Mouse (Mus musculus) left cerebral cortex, adult 9 months (tissue): Measurements from ENCODE around the gene Upk3bl.
"Not testable (repeated sequence)": the region's sequence is repeated elsewhere in the genome, so short reads cannot be mapped to it uniquely, and the experiment has no call there.

Experiments used
- DNase-seq, 2 experiments: peaks; one replicate each; pipeline ENCODE4 v3.0.0; 2022; ENCODE audit warnings: low spot score in 2 of 2

Upk3bl gene

DNA sequence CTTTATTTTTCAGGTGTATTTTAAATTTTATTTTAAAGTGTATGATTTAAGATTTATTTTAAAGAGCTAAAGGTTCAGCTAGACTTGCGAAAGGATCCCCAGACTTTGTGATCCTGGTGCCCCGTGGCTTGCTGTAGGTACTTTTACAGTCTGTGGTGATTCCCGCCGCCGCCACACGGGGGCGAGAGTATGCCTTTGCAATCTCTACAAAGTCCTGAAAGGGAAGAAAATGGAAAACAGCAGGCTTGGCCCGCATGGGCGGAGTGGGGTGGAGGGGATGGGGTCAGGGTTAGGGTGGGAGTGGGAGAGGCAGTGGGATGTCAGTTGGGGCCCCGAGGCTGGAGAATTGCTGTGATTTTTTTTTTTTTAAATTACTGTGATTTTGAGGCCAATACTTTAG, 8.3 kb upstream of the Upk3bl start:
- peak in 1 of 2 experiments; percentile 84 for DNase-seq

DNA sequence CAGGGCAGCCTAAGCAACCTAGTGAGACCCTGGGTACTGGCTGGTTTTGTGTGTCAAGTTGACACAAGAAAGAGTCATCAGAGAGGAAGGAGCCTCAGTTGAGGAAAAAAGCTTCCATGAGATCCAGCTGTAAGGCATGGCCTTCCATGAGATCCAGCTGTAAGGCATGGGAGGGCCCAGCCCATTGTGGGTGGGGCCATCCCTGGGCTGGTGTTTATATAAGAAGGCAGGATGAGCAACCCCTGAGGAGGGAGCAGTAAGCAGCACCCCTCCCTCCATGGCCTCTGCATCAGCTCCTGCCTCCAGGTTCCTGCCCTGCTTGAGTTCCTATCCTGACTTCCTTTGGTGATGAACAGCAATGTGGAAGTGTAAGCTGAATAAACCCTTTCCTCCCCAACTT, 5.8 kb upstream of the Upk3bl start:
- DNase-seq: not testable (repeated sequence)

DNA sequence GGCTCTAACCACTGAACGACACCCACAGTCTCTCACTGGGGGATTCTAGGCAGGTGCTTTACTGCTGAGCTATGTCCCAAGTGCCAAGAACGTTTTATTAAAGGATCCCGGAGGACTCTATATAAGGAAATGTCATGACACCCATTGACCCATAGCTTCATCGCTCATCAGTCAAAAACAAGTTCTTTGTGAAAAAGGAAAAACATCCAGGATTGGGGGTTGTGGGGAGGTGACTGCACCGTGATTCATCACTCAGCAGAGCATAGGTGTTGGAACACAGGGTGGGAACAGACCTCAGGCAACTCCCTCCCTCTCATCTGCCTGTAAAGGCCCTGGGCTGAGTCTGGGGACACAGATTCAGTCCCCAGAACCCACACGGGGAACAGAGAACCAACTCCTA, 4.4 kb upstream of the Upk3bl start:
- no peak for DNase-seq

DNA sequence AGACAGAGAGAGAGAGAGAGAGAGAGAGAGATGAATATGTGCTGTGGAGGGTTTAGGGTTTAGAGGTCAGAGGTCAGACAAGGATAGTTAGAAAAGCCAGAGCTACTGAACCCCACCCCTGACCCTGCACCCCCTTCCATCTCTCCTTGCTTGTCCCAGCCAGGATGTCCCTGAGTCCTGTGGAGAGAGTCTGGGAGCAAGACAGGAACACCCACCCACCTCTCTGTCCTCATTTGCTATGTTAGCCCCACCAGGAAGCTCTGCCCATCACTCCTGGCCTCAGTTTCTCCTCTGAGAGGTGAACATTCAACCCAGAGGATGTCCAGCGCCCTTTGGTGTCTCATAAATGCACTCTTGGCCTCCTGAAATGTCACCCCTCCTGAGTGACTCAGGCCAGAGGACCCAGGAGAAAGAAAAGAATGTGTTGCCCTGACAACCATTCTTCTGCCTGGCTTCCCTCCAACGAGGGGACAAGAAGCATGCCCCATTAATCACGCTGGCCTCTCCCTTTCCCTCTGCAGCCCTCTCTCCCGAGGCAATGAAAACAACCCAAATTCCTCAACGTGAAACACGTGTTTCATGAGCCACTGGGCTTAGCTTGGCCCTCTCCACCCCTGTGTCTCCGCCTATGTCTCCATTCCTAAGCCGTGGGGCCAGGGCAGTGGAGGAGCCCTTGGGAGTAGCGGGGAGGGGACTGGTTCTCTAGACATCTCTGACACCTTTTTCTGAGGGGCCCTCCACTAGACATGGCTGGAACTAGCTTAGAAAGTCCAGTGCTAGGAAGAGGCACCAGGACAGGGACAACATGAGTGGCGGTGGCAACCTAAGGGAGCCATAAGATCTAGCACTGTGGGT, 2.8 kb upstream of the Upk3bl start:
- DNase-seq: peak in 1 of 2 experiments; percentile 12

DNA sequence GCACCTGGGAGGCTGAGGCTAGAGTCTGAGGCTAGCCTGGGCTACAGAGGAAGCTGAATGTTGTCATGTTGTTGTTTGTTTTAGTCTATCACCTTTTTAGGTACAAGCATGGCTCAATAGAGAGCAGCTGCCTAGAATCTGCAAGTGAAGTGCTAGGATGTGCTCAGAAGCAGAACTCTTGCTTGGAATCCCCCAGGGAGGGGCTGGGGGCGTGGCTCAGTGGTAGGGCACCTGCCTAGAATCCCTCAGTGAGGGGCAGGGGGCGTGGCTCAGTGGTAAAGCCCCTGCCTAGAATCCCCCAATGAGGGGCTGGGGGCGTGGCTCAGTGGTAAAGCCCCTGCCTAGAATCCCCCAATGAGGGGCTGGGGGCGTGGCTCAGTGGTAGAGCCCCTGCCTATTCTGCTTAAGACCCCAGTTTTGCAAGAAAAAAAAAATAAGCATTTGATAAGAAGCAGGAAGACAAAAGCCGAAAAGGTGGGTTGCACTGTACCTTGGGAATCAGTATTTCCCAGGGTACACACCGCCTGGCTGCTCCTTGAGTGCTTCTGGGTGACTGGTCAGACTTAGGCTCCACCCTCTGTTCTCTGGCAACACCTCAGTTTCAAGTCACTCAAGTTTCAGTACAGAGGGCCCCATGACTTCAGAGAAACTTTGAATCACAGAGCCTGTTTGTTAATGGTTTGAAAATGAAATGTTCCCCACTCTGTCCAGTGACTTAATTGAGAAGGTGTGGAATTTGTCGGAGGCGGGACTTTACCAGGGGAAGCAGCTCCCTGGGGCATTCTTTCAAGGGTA, 1.2 kb upstream of the Upk3bl start:
- no peak for DNase-seq

DNA sequence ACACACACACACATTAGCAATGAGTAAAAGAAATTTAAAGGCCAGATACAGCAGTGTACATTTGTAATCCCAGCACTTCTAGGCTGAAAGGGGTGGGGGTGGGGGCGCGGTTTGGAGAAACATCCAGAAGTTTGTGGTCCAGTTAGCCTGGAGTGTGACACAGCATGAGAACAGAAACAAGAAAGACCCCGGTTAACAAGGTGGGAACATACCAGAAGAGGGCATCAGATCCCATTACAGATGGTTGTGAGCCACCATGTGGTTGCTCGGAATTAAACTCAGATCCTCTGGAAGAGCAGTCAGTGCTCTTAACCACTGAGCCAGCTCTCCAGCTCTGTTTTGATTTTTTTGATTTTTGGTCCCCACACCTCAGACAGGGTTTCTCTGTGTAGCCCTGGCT, 1.8 kb downstream of the Upk3bl start:
- DNase-seq: no peak

DNA sequence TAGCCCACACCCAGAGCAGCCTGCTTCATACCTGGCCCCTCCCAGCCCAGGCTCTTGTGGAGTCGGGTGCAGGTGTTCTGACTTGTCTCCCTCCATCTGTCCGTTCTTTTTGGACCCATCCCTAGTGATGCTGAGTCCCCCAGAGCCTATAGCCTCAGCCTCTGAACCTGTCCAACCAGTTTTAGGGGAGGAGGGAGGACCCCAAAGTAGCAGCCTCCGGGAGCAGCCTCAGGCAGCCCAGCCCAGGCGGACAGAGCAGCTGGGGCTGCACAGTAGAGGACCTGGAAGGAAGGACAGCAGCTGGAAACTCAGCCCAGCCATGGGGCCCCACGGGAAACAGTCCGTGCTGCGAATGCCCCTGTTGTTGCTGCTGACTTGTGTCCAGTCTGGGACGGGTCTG, 2.8 kb downstream of the Upk3bl start:
- no peak for DNase-seq

DNA sequence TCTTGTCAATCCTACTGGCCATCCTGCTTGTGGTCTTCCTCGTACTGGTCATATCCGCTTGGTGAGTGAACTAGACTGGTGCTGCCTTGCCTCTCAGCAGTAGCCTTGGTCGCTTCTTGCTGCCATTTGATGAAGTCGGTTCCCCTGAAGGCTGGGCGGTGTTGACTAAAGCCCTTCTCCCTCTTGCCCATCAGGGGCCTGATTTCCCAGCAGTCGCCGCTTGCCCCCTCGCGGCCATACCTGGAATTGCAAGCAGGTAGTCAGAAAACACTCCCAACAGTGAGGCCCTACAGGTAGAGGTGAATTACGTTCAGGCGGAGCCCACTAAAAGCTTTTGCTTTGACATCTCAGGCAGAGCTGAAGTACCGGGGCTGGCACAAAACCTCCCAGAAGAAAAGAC, 7.3 kb downstream of the Upk3bl start:
- peak in 1 of 2 experiments; percentile 69 for DNase-seq

DNA sequence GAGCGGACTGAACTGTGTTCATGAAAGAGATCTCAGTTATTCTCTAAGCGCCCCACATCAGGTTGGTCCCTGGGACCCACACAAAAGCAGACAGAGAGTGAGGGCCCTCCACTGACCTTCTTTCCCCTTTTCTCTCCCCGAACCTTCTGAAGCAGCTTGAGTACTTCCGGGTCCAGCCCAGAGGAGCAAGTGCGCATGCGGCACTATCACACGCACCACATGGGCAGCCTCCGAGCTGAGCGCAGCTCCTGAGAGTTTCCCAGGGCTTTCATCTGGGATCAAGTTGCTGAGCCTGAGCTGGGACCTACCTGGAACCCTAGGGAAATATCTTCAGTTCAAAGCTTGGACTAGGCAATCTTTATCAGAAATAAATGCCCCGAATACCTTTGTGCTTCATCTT, 9.6 kb downstream of the Upk3bl start:
- no peak for DNase-seq

DNA sequence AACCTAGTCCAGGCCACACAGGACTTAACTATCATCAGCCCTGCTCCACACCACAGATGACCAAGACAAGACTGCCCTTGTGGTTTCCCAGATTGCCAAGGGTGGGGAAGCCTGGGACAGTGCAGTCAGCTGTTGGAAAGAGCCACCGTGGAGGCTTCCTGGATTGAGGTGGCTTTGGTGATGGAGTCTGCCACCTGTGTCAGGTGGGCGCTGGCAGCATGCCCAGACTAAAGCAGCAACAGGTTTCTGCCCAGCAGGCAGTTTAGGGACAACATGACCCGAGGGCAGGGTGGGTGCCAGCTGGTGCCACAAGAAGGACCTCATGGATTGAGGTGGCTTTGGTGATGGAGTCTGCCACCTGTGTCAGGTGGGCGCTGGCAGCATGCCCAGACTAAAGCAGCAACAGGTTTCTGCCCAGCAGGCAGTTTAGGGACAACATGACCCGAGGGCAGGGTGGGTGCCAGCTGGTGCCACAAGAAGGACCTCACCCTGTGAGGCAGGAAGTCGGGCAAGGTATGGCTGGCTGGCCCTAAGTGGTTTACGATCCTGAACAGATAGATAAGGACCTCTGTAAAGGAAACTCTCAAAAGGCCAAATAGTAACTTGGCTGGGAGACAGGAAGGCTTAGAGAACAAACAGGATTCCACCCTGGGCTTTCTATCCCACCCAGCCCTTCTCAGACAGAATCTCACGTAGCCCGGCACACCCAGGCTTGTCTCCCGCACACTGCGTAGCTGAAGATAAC, 12.3 kb downstream of the Upk3bl start:
- DNase-seq: not testable (repeated sequence)

DNA sequence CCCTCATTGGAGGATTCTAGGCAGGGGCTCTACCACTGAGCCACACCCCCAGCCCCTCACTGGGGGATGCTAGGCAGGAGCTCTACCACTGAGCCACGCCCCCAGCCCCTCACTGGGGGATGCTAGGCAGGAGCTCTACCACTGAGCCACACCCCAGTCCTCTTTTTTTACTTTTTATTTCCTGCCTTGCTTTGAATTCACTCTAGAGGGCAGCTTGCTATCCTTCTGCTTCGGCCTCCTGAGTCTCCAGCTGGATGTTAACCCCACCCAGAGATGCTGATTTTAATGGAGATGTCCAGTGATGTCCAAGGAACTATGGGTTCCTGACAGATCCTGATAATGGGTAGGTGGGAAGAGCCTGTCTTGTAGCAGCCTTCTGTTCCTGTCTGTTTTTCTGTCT, 15.1 kb downstream of the Upk3bl start:
- no peak for DNase-seq

DNA sequence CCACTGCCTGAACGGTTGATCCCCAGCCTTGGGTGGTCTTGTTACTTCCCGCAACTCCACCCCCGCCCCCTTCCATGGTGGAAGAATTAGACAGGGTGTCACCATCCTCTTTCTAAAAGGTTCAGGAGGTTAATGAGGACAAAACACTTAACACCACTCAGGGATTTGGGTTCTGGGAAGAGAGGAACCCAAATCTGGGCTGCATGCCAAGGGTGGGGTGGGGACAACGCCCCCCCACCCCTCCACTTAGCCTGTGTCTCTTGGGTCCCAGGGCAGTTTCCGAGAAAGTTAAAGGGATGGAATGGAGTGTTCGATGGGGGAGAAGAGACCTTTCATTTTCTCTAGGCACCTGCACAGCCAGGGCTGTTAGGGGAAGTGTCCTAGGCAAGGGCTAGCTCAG, 18.8 kb downstream of the Upk3bl start:
- DNase-seq: no peak

DNA sequence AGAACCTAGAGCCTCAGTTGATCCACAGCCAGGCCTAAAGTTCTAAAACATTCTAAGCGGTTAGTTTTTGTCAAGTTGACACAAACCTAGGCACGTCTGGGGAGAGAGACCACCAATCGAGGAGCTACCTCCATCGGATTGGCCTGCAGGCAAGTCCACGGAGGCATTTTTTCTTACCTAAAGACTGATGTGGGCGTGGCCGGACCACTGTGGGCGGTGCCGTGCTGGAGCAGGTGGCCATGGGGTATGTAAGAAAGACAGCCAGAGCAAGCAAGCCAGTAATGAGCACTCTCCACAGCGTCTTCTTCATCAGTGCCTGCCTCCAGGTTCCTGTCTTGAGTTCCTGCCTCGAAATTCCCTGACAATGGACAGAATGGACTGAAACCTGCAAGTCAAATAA, 19.2 kb downstream of the Upk3bl start:
- DNase-seq: no peak

DNA sequence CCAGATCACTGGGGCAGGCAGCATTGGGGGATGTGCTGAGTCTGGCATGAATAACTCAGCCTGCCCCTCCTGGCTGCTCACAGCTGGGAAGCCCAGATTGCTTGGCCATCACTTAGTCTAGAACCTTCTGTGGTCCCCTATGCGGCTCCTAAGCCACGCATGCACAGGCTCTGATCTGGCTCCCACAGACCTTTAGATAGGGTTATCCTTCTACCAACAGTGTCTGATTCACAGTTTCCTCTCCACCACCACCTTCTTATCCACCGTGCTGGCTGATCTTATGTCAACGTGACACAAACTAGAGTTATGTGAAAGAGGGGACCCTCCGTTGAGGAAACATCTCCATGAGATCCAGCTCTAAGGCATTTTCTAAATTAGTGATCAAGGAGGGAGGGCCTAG, 20.8 kb downstream of the Upk3bl start:
- DNase-seq: no peak

DNA sequence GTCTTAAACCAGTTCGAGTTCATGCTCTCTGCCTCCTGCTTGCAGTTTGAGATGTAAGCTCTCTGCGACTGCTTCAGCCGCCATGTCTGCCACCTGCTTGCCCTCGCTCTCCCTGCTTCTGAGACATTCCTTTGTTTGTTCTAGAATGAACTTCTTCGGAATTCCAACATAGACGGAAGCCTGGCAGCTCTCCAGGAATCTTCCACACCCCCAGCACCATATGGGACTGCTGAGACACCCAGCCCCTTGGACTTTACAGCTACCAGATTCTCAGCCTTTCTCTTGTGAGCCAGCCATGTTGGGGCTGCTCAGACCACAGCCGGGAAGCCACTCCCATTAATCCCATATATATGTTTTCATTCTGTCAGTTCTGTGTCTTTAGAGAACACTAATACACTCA, 22.0 kb downstream of the Upk3bl start:
- no peak for DNase-seq

DNA sequence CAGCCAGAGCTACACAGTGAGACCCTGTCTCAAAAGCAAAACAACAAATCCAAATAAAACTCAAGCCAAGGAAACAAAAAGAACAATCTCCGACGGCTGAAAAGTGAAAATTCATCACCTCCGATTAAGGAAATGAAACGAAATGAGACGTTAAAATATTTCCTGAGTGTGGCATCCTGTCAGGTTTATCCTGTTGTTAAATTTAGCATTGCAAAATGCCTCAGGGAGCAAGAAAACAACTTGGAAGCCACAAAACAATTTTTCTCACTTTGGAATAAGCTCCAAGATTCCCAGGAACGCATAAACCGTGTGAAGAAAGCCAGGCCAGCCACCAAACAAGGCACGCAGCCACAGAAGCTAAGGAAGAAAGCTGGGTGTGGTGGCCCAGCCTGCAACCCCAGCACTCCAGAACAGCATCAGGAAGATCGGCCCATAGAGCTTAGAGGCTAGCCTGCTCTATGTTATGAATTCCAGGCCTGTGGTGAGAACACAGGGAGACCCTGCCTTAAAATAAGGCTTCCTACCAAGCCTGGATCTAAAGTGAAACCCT, 22.8 kb downstream of the Upk3bl start:
- no peak for DNase-seq

DNA sequence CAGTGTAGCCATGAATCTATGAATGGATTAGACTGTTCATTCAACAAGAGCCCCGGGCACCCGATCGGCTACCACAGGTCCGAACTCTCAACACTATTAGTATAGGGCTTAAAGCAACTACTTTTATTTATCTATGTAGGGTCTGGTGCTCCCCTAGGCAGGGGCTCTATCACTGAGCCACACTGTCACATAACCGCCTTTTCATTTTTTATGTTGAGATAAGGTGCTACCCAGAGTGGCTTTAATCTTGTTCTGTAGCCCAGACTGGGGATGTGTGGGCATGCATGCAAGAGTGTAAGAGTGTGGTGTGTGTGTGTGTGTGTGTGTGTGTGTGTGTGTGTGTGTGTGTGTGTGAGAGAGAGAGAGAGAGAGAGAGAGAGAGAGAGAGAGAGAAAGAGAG, 23.8 kb downstream of the Upk3bl start:
- DNase-seq: no peak

DNA sequence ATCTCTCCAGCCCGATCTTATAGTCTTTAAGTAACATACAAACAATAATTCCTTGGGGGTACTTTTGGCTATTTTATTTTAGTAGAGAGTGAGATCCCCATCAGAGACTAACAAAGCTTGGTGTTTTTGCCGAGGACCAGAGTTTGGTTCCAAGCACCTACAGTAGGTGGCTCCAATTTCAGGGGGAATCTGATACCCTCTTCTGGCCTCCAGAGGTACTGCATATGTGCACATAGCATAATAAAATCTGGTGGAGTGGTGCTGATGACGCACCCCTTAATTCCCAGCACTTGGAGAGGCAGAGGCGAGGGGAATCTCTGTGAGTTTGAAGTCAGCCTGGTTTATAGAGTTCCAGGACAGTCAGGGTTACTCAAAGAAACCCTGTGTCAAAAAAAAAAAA, 28.1 kb downstream of the Upk3bl start:
- DNase-seq: no peak

DNA sequence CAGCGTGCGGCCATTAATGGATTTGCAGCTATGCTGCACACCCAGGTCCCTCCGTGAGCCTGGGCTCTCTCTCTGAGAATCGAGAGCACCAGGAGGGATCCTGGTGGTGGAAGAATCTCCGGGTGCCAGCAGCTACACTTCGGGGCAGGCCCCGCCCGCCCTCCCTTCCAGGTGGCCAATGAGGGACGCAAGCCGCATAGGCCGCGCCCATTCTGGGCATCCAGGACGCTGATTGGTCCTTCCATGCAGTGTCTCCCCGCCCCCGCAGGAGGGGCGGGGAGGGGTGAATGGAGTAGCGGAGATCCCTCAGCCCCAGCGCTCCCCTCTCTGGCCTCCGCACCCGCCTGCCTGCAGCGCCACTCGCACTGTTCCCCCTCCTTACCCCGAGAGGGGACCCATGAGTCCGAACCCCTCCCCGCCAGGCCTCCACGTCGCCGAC, 29.4 kb downstream of the Upk3bl start, which contains the start of gene Rasa4:
Gene Rasa4, plus strand, starts transcription at position 248 of the 439 bp plus-strand sequence.
- peak; percentile 84 to 93 for DNase-seq

DNA sequence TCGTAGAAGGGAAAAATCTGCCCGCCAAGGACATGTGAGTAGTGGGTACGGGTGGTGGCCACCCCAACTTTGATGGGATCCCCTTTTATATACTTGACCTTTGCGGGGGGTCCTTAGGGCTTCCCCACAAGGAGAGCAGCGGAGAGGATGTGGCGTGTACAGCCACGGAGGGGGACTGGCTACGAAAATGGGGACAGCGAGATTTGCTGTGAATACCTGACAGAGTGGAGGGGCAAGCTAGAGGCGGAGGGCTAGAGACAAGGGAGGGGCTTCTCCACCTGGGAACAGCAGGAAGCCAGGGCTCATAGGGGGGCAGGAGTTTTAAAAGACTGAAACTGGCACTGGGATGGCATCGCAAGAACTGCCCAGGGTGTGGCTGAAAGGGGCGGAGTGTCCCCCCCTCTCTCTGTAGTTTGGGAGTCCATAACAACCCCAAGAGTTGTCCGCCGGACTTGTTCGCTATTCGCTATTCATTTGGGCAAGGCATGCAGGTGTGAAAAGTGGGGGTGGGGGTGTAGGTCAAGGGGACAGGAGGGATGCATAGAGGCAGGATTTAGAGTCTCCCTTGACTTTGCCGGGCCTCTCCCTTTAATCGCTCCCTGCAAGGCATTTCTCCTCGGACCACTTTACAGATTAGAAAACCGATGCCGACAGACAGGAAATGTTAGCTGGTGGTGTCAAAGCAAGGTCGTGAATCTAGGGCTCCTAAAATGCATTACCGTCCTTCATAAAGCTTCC, 30.0 kb downstream of the Upk3bl start:
- DNase-seq: no peak
